Mouse (Mus musculus) layer of hippocampus, postnatal 25 days (tissue): ENCODE measurements at regions not wholly inside any gene's neighbourhood (a gene's known extent, or its start where the extent isn't known, plus 50 kb on each side); places are given as distances from the start of the nearest gene placed in this dataset.
"Not testable (repeated sequence)": the region's sequence is repeated elsewhere in the genome, so short reads cannot be mapped to it uniquely, and the experiment has no call there.

Experiments used
- DNase-seq, 2 experiments: peaks; one replicate each; pipeline ENCODE4 v3.0.0; 2022; ENCODE audit warnings: mixed read lengths in 2 of 2, low spot score in 1 of 2; ENCODE audit errors: extremely low spot score in 1 of 2

DNA sequence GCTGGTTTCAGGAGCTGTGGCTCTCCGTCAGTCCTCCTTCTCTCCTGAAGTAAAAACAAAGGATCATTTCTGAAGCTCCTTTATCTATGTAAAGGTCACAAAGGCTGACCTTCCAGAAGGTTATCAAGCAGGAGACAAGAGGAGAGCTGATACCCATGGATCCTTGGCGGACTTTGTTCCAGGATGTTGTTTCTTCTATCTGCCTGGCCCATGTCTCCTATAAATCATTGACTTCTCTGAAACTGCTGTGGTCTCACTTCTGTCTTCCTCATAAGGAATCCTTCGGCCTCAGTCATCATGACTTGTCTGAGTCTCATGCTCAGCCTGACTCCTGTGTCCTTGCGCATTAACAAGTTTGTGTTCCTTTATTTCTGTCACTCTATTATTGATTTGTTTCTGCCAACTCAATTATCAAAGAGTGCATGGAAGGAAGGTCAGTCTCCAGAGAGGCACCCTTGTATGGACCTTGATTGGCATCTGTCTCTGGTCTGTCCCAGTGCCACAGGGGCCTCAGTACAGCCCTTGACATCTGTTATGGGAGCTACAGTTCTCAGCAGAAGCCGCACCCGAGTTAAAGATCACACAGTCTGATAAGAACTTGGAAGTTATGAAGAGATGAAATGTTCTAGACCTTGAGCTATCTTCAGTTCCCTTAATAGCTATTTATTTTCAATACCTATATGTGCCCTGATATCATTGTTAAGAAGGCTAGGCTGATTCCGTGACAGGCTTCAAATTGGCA lies 53.2 kb upstream of the Dazl start:
- no peak for DNase-seq

DNA sequence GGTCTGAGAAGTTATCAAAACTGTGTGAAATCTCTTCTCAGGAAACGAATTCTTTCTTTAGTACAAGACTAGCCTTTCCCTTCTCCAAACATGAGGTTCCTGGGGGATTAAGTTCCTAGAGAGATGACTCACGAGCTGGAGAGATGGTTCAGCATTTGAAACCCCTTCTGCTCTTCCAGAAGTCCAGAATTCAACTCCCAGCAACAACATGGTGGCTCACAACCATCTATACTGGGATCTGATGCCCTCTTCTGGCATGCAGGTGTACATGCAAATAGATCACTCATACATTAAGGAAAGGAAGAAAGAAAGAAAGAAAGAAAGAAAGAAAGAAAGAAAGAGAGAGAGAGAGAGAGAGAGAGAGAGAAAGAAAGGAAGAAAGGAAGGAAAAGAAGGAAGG lies 60.4 kb upstream of the Dazl start:
- not testable (repeated sequence) for DNase-seq

DNA sequence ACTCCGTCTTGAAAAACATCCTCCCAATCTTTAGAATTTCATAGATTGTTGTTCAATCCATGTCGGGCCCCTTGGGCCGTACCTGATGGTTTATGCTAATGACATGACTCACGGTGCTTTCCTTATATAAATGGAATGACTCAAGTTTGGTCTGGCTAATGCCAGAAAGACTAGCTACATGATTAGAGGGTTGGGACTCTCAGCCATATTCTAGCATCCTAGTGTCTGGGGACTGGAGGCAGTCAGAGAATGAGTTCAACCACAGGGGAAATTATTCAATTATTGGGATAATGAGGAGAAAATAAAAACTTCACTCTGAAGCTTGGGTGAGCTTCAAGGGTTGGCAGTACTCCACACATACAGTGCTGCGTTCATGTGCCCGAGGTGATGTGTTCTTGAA lies 60.9 kb upstream of the Dazl start:
- no peak for DNase-seq

DNA sequence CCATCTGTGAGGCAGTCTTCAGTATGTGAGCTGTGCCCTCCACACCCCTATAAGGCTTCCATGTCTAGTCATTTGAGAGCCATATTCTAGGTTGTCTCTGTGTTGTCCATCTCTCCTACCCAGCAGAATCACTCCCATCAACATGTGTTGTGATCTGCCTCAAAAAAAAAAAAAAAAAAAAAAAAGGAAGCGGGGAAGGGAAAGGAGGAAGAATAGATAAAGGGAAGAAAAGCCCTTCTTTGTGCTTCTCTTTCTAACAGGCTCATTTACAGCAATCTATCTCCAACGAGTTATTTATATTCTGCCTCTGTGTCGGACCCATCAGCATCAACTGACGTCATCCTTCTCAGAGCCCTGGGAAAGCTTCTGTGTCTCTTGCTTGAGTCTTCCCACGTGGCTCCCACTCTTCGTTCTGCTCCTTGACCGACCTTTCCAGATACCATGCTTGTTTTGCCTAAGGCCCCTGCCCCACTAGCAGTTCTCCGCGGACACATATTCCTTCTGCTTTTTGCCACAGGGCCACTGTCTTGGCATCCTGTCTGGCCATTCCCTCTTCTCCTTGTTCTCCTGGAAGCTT lies 68.3 kb upstream of the Dazl start:
- DNase-seq = no peak

DNA sequence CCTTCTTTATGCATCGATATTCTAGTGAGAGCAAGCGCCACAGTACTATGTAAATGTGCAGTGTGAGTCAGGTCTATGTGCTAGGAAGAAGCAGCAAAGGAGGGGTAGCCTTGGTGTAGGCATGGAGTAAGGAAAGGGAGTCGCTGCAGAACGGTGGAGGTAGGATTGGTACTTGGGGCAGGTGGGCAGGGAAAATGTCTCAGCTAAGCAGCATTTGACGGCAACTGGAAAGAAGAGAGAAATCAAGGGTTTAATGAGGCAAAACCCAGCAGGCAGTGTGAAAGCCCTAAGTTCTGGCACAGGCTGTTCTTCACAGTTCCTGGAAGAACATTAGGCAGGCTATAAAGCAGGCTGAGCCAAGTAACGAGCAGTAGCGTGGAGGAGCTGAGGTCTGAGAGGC lies 72.0 kb upstream of the Dazl start:
- no peak for DNase-seq

DNA sequence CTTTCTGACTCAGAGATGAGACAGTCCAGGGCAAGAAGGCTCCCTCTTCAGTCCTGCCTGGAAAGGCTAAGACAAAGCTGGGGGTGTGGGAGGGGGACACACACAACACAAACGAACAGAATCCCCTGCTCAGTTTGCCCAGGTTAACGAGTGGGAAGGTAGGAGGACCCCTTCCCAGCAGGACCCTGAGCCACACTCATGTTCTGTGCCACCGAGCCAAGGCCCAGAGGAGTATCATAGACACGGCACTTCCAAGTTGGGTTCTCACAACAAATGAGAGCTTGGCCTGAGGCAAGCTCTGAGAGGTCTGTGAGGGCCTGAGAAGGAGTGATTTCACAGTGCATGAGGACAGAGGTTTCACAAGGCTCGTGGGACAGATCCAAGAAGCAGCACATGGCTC lies 72.7 kb upstream of the Dazl start:
- no peak for DNase-seq

DNA sequence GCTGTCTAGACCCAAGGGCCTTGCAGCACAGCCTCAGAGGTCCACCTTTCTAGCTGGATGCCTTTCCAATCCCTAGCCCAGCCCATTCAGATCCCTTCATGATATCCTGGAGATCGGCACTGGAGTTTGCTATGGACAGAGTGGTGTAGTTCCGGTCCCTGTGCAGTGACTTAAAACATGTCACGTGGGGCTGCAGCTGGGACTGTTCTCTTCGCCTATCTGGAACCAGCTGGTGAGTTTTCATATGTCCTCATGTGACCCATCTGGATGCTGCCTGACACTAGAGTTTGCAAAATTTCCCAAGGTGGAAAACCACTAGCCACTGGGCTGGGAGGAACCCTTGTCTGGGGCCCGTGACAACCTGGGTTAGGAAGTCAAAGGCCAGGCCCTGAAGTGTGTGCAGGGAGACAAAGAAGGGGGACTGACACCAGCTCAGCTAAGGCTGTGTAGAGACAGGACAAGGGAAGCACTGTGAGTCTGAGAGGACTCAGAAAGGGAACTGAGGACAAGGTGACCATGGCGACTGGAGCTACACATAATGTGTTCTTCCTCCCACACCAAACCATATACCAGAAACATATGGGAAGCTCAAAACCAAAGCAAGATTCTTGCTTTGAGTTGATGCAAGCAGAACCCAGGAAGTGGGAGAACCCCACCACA lies 75.9 kb upstream of the Dazl start:
- DNase-seq = no peak

DNA sequence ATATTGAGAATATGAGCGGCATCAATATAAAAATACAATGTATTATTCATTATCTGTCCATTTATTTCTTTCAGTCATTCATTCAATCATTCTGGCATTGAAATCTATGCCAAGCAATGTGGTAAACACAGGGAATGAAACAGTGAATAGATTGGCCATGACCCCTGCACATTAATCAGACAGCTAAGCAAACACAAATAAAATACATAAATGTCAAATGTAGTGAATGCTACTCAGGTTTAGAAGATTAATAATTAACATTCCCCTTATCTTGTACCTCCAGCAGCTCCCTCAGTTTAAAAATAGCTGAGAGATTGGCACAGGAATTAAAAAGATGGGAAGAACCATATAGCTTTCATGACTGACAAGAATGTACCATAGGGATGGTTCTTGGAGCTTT lies 77.0 kb upstream of the Dazl start:
- DNase-seq = no peak

DNA sequence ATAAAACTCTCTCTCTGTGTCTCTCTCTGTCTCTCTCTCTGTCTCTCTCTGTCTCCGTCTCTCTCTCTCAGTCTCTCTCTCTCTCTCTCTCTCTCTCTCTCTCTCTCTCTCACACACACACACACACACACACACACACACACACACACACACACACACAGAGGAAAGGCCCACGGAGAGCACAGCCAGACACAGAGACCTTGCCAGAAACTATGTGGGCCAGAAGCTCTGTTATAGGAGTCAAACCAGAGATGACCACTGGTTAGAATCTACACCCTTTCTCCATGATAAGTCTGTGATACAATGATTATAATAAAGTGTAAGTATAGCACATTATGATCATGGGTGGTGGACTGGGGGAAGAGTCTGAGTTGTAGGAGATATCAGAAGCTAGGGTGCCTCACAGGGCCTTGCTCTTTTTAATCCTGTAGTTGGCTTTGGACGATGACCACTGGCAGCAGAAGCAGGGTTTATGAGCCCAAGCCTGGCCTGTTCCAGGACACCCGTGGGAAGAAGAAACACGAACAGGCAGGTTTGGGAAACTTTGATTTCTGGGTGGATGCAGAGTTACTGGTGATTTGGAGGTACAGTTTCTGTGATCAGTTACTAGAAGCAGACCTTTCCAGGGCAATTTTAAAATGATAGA lies 80.2 kb upstream of the Dazl start:
- DNase-seq = no peak

DNA sequence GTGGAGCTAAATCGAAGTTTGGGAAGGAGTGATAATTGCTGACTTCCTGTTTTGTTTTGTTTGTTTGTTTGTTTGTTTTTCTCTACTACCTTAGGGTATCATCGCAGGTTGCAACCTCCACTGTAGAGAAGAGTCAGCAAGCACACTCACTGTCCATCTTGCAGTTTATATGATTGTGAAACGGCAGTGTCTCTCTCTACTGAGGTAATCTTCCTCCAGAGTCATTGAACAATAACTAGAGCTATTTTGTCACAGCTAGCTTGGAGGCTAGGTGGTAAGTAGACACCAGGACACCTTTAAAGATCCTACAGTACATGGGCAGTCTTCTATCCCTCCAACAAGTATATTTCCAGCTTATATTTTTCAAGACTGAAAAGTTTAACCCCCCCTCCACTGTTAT lies 82.0 kb upstream of the Dazl start:
- DNase-seq = no peak

DNA sequence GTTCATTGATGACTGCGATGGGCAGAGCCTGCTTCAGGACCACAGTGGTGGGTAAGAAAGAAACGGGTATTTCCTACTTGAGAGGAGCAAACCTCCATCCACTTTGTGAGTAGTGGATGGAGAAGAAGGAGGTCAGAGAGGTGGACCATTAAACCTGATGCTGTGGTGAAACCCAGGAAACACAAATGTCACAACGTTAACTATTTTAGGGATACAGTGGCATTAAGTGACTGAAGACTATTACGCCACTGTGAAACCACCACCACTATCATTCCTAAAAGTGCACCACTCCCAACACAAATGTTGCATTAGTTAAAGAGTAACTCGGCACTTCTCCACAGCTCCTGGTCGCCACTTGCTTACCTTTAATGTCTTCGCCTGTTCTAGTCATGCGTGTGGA lies 83.3 kb upstream of the Dazl start:
- DNase-seq = no peak

DNA sequence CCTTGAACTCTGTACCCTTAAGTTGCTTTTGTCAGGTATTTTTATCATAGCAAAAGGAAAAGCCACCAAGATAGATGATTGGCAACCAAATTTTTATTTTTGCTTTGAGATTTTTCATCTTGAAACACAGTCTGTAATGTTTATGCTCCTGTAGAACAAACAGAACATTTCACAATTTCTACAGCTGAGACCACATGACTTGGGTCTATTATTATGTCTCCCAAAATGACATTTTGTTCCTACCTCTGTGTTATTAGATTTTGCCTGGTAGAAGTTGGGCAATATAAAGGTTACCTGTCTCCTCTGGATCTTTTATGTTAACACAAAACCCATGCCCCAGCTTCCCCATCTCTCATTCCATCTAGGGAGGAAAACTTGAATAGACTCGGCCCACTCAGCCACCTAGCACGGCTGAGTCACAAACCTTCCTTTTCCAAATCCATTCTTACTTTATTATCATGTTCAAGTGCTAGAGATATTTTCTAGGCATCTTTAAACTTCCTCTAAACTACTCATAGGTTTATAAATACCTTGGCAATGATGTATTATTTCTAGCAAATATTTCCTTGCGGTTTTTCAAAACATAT lies 84.8 kb upstream of the Dazl start:
- DNase-seq = no peak

DNA sequence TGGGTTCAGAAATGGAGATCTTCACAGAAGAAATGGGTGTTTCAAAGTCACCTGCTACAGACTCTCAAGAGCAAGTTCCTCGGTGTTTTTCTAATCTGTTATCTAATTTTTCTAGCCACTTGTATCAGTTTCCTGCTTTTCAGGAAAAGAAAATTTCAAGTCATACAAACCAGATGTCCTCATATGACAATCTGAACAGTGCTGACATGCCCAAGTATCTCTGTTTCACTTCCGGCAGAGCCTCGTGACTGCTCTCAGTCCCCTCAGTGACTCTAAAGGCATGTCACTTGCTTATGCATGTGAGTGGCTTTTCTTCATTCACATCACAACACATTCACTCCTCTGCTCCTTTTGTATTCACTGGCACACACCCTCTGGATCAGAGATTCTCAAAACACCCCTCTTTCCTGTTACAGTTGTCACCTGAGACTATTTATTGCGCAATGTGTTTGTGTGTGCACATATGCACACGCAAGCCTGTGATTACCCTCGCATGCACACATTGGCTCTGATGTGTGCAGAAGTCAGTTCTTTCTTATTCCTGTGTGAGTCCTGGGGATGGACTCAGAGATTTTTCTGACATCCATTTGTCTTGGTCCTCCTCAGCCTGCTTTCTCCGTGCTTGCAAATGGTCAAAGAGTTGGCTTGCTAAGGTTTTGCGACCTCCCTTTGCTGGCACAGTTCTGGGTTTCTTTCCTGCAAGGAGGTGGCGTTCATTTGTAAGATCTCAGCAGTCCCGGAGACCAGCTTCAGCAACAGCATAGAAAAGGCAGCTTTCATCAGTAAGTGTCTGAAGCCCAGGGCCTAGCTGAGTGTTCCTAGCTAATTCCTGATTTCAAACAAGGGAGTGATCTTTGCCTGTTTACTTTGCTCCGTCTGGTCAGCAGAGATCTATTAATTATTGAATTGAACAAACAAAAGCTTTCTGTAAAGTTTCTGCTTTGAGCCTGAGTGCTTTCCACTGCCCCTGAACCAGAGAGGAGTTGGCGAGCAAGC lies 95.6 kb upstream of the Dazl start:
- no peak for DNase-seq

DNA sequence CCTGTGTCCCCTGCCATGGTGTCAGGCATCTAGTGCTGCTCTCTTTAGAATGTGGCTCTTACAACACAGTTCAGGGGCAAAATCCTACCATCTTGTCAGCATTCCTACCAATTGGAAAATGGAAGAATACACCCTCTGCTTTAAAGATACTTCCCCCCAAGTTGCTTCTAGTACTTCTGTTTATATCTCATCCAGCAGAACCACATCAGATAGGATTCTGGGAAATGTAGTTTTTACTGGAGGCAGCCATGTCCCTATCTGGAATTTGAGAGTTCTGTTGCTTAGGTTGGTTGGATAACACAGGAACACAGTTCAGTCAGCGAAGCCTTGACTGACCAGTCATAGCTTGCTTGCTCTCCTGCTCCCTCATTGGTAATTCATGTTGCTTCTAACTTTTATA lies 96.7 kb upstream of the Dazl start:
- no peak for DNase-seq

DNA sequence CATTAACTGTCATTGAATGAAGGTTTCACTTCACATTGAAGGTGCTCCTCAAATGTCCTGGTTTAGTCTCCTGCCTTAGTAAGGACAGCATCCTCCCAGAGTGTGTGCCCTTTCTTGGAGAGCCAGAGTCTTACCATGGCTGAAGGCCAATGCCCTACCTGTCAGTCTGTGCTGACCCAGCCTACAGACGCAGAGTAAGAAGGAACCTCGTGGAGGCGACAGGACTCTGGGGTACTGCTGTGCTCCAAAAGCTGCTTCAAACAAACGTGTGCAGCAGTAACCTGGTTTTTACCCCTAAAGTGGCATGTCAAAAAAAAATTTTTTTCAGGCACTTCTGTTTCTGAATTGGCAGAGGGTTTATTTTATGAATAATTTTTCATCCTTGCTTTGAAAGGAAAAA lies 97.8 kb upstream of the Dazl start:
- DNase-seq = no peak

DNA sequence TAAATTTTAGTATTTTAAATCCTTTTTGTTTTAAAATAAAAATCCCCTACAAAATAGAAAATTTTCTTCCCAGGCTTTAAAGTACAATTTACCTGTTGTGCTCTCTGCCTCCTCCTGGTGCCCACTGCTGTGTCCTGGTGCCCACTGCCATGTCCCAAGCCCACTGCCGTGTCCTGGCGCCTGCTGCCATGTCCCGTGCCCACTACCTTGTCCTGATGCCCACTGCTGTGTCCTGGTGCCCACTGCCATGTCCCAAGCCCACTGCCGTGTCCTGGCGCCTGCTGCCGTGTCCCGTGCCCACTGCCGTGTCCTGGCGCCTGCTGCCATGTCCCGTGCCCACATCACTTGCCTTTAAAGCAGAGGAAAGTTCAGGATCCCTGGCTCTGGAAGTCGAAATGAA lies 98.6 kb upstream of the Dazl start:
- no peak for DNase-seq

DNA sequence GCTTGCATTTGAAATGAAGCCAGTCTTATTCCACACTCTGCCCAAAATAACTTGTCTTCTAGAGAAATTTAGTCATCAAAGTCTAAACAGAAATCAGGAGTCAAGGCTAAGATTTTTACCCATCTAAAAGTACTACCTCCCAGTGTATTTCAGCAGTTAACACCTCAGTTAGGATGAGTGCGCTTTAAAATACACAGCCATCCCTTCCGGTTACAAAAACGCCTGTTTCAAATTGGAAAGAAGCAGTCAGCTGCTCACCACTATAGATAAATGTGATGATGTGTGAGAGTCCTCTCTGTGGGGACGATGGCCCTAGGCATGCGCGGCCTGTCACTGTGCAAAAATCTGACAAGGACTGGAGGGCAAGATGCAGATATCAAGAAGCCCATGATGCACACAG lies 99.0 kb upstream of the Dazl start:
- no peak for DNase-seq

DNA sequence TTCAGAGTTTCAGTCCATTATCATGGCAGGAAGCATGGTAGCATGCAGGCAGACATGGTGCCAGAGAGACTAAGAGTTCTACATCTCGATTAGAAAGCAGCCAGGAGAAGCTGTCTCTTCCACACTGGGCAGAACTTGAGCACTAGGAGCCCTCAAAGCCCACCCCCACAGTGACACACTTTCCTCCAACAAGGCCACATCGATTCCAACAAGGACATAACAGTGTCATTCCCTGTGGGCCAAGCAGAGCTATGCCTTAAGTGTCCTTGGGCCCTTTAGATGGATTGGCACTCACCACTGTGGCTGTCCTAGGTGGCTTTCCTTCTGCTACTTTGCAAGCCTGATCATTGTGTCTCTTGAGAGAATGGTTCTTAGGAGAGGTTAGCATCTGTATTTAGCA lies 99.5 kb upstream of the Dazl start:
- DNase-seq = no peak

DNA sequence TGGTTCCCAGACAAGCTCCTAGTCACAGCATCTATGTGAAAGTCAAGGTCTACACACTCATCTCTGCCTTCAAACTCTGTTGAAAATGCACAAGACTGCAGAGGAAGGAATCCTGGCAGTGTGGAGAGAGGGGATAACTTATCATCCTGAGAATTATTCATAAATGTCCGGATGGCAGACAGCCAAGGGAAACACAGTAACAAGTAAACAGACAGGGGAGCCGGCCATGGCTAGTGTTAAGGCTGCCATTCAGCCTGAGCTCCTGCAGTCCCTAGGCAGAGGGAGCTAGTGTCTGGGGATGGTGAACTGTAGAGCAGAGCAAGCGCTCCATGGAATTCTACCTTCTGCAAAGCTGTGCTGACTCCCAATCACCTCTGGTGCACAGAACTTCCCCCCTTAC lies 100.3 kb upstream of the Dazl start:
- DNase-seq = no peak

DNA sequence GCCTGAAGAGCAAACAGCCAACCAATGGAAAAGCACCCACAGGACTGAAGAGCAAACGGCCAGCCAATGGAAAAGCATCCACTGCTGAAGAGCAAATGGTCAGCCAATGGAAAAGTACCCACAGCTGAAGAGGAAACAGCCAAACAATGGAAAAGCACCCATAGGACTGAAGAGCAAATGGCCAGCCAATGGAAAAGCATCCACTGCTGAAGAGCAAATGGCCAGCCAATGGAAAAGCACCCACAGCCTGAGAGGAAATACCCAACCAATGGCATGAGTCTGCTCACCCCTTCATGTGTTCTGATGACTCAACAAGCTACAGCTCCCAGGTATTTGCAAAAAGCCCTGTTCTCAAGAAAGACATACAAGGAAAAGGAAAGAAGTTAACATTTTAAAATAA lies 101.4 kb upstream of the Dazl start:
- no peak for DNase-seq
